8 mouse cellular contexts compared by ENCODE assay signal in genomic region chr4:152159285-152159678, GRCm38 (mm10). TPM values are rescaled to one million over a fixed set of nuclear protein-coding genes. Genes with fewer than 3 reads are reported as not detected.
DNase-seq lines count a peak whose midpoint lies in the region; ATAC-seq and TF ChIP-seq lines count a peak whose summit lies in the region.

No protein-coding gene starts in this region.

- peak overlapping the region; percentile 19; the same call in 1 of the 2 replicates for H3K4me2 ChIP-seq in lung, embryonic 14.5 days
- H3K4me2 ChIP-seq in forebrain, postnatal 0 days (ENCODE audit: low read depth): peak overlapping the region; percentile 27; the same call in 1 of the 2 replicates
- peak overlapping the region; percentile 13; the same call in 1 of the 2 replicates for H3K4me2 ChIP-seq in limb, embryonic 12.5 days
- H3K4me2 ChIP-seq in neural tube, embryonic 15.5 days: peak overlapping the region; percentile 39

- no peak for DNase-seq in lung, embryonic 14.5 days
- DNase-seq in lung, postnatal 4 days: no peak
- no peak for DNase-seq in forebrain, postnatal 0 days
- DNase-seq in left cerebral cortex, adult 11 months (ENCODE audit: low spot score): no peak
- no peak for DNase-seq in thymus, postnatal 10 days (ENCODE audit: low spot score in 2 of 2)
- no peak for DNase-seq in gastrocnemius, postnatal 4 days (ENCODE audit: low spot score in 2 of 2)

- no peaks in the 10 kb centered on the region for H3K36me3 ChIP-seq in lung, embryonic 14.5 days (ENCODE audit: insufficient read depth)
- H3K36me3 ChIP-seq in forebrain, postnatal 0 days (ENCODE audit: insufficient read depth): no peaks in the 10 kb centered on the region
- H3K36me3 ChIP-seq in limb, embryonic 12.5 days: no peaks in the 10 kb centered on the region
- H3K36me3 ChIP-seq in neural tube, embryonic 15.5 days: no peaks in the 10 kb centered on the region

- no peak overlapping the region for H3K27ac ChIP-seq in lung, embryonic 14.5 days (ENCODE audit: low read depth)
- no peak overlapping the region for H3K27ac ChIP-seq in forebrain, postnatal 0 days (ENCODE audit: low read depth, low read length)
- no peak overlapping the region for H3K27ac ChIP-seq in limb, embryonic 12.5 days
- no peak overlapping the region for H3K27ac ChIP-seq in neural tube, embryonic 15.5 days (replicated peaks)

- no peaks in the 10 kb centered on the region for H3K9me3 ChIP-seq in lung, embryonic 14.5 days (ENCODE audit: low read depth, low read length)
- H3K9me3 ChIP-seq in forebrain, postnatal 0 days (ENCODE audit: low read length): no peaks in the 10 kb centered on the region
- H3K9me3 ChIP-seq in limb, embryonic 12.5 days: no peaks in the 10 kb centered on the region
- no peaks in the 10 kb centered on the region for H3K9me3 ChIP-seq in neural tube, embryonic 15.5 days (replicated peaks)

- TF ChIP-seq CTCF in lung, embryonic 14.5 days (IDR thresholded peaks at IDR 0.05; ENCODE audit: low read depth): no peak
- no peak for TF ChIP-seq CTCF in forebrain, postnatal 0 days (IDR thresholded peaks at IDR 0.05; ENCODE audit: low read depth)

- H3K4me1 ChIP-seq in lung, embryonic 14.5 days (ENCODE audit: insufficient read depth): no peaks in the 10 kb centered on the region
- H3K4me1 ChIP-seq in forebrain, postnatal 0 days (ENCODE audit: insufficient read depth): peaks cover 4% of the 10 kb centered on the region; the same call in 1 of the 2 replicates
- peaks cover 13% of the 10 kb centered on the region for H3K4me1 ChIP-seq in limb, embryonic 12.5 days (replicated peaks)
- peaks cover 24% of the 10 kb centered on the region for H3K4me1 ChIP-seq in neural tube, embryonic 15.5 days

- H3K9ac ChIP-seq in lung, embryonic 14.5 days: no peak overlapping the region
- H3K9ac ChIP-seq in forebrain, postnatal 0 days: no peak overlapping the region
- no peak overlapping the region for H3K9ac ChIP-seq in limb, embryonic 12.5 days (replicated peaks)
- H3K9ac ChIP-seq in neural tube, embryonic 15.5 days (replicated peaks): no peak overlapping the region

- no peak for ATAC-seq in lung, embryonic 14.5 days (ENCODE audit: insufficient read depth)
- ATAC-seq in forebrain, postnatal 0 days: no peak
- no peak for ATAC-seq in limb, embryonic 12.5 days (ENCODE audit: insufficient number of reproducible peaks, insufficient read depth, low FRiP score, low TSS enrichment, low read depth)
- ATAC-seq in neural tube, embryonic 15.5 days (ENCODE audit: low FRiP score): no peak

- 0 out of 2 replicates have a peak overlapping the region, but pooled peaks have one; percentile 2 for H3K4me3 ChIP-seq in lung, embryonic 14.5 days (ENCODE audit: low read depth, low read length)
- H3K4me3 ChIP-seq in forebrain, postnatal 0 days (ENCODE audit: low read depth, low read length): peak overlapping the region; percentile 9
- H3K4me3 ChIP-seq in limb, embryonic 12.5 days (replicated peaks): no peak overlapping the region
- H3K4me3 ChIP-seq in neural tube, embryonic 15.5 days (replicated peaks): peak overlapping the region; percentile 16

- peaks cover 51% of the 10 kb centered on the region for H3K27me3 ChIP-seq in lung, embryonic 14.5 days (ENCODE audit: insufficient read depth, low read length)
- peaks cover 52% of the 10 kb centered on the region for H3K27me3 ChIP-seq in forebrain, postnatal 0 days (ENCODE audit: insufficient read depth, low read length)
- peaks cover 90% of the 10 kb centered on the region for H3K27me3 ChIP-seq in limb, embryonic 12.5 days
- peaks cover 78% of the 10 kb centered on the region for H3K27me3 ChIP-seq in neural tube, embryonic 15.5 days (replicated peaks)

- WGBS in lung, embryonic 14.5 days: 2% methylated on average over 19 of the region's 19 CpGs
- WGBS in forebrain, postnatal 0 days: 4% methylated on average over 19 of the region's 19 CpGs
- 2% methylated on average over 19 of the region's 19 CpGs for WGBS in limb, embryonic 12.5 days
- WGBS in neural tube, embryonic 15.5 days: 0% methylated on average over 19 of the region's 19 CpGs

RNA-seq across cellular contexts. Expression of gene Hes2, which starts 0.6 kb away (rescaled TPM):
- 0.18 TPM in 1 of 2 replicates, not detected in the other for polyA plus RNA-seq in lung, embryonic 14.5 days (2014; fragmentation: Nextera tagmentation; extraction: Ambion mirVana)
- not detected in 2 replicates for total RNA-seq in forebrain, postnatal 0 days (2014; rRNA removed)
- polyA plus RNA-seq in forebrain, postnatal 0 days (2015; fragmentation: Nextera tagmentation; extraction: Ambion mirVana): not detected in 2 replicates
- polyA plus RNA-seq in limb, embryonic 12.5 days (2016; fragmentation: Nextera tagmentation; extraction: Ambion mirVana): not detected in 2 replicates
- not detected in 2 replicates for polyA plus RNA-seq in neural tube, embryonic 15.5 days (2015; fragmentation: Nextera tagmentation; extraction: Ambion mirVana)
- not detected for total RNA-seq in gastrocnemius, postnatal 4 days (2021)

RNA-seq across cellular contexts. Expression of gene Espn, which starts 7.1 kb away (rescaled TPM):
- 11.5 and 11.6 TPM in 2 replicates for polyA plus RNA-seq in lung, embryonic 14.5 days (2014; fragmentation: Nextera tagmentation; extraction: Ambion mirVana)
- total RNA-seq in forebrain, postnatal 0 days (2014; rRNA removed): 0.08 and 0.71 TPM in 2 replicates
- 0.50 and 0.69 TPM in 2 replicates for polyA plus RNA-seq in forebrain, postnatal 0 days (2015; fragmentation: Nextera tagmentation; extraction: Ambion mirVana)
- polyA plus RNA-seq in limb, embryonic 12.5 days (2016; fragmentation: Nextera tagmentation; extraction: Ambion mirVana): 1.9 and 2.3 TPM in 2 replicates
- polyA plus RNA-seq in neural tube, embryonic 15.5 days (2015; fragmentation: Nextera tagmentation; extraction: Ambion mirVana): 0.31 and 3.3 TPM in 2 replicates
- 1 to 10 TPM; 1.5 TPM for total RNA-seq in gastrocnemius, postnatal 4 days (2021)

RNA-seq across cellular contexts. Expression of gene Acot7, which starts 18.7 kb away (rescaled TPM):
- polyA plus RNA-seq in lung, embryonic 14.5 days (2014; fragmentation: Nextera tagmentation; extraction: Ambion mirVana): 50.3 and 55.8 TPM in 2 replicates
- total RNA-seq in forebrain, postnatal 0 days (2014; rRNA removed): 191 and 193 TPM in 2 replicates
- polyA plus RNA-seq in forebrain, postnatal 0 days (2015; fragmentation: Nextera tagmentation; extraction: Ambion mirVana): 411 and 466 TPM in 2 replicates
- polyA plus RNA-seq in limb, embryonic 12.5 days (2016; fragmentation: Nextera tagmentation; extraction: Ambion mirVana): 37.6 and 40.2 TPM in 2 replicates
- polyA plus RNA-seq in neural tube, embryonic 15.5 days (2015; fragmentation: Nextera tagmentation; extraction: Ambion mirVana): 402 and 456 TPM in 2 replicates
- total RNA-seq in gastrocnemius, postnatal 4 days (2021): 10 to 100 TPM; 13.5 to 17.6 TPM

RNA-seq across cellular contexts. Expression of gene Tnfrsf25, which starts 43.5 kb away (rescaled TPM):
- 0.75 and 0.77 TPM in 2 replicates for polyA plus RNA-seq in lung, embryonic 14.5 days (2014; fragmentation: Nextera tagmentation; extraction: Ambion mirVana)
- 1.4 TPM in 1 of 2 replicates, not detected in the other for total RNA-seq in forebrain, postnatal 0 days (2014; rRNA removed)
- polyA plus RNA-seq in forebrain, postnatal 0 days (2015; fragmentation: Nextera tagmentation; extraction: Ambion mirVana): 0.19 and 0.30 TPM in 2 replicates
- 0.96 and 1.9 TPM in 2 replicates for polyA plus RNA-seq in limb, embryonic 12.5 days (2016; fragmentation: Nextera tagmentation; extraction: Ambion mirVana)
- 1.2 and 2.4 TPM in 2 replicates for polyA plus RNA-seq in neural tube, embryonic 15.5 days (2015; fragmentation: Nextera tagmentation; extraction: Ambion mirVana)
- total RNA-seq in gastrocnemius, postnatal 4 days (2021): 1 to 10 TPM; 1.9 to 2.0 TPM
